Mouse (Mus musculus): ENCODE results near the gene Psg19. TPM values are rescaled to one million over a fixed set of nuclear protein-coding genes. Genes with fewer than 3 reads are reported as not detected.

Psg19 gene
- not detected for polyA plus RNA-seq (2014; fragmentation: Illumina TruSeq; extraction: RNeasy Lipid Tissue Mini Kit (QIAGEN cat#74804); ENCODE audit: low read depth, low replicate concordance)

DNA sequence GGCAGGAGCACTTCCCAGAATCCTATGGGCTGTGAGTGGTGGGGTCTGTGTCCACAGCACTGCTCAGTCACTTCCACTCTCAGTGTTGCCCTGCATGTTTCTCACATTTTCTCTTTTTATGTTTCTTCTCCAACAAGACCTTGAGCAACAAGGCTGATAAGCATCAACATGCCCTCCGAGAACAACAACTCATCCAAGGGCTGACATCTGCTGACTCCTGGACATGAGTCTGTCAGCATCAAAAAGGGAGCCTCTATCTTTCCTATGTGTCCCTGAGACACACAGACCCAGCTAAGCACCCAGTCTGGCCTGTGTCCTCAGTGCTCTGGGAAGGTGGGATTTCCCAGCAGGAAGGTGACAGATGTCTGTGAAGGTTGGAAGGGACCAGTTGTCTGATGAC is at the start of gene Psg19:
Psg19 (minus strand) TSS at position 101 of the 400 bp plus-strand sequence.

DNA sequence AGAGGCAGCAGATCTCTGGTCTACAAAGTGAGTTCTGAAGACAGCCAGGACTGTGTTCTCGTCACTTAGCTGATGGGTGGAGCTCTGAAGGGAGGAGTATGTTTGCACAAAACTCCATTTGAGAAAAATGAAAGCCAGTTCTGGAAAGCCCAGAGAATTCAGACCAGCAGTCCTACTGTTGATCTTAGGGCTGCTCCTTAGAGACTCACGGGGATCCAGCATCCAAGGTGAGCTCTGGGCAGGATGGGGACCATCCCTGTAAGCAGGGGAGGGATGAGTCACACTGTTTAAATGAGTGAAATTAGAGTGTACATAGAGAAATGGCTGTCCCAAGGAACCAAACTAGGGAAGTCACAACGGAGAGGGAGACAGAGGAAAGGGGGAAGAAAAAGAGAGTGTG is 41.5 kb upstream of the Psg19 start, which contains the start of gene Mill2:
Mill2 (plus strand) TSS at position 102 of the 400 bp plus-strand sequence.

DNA sequence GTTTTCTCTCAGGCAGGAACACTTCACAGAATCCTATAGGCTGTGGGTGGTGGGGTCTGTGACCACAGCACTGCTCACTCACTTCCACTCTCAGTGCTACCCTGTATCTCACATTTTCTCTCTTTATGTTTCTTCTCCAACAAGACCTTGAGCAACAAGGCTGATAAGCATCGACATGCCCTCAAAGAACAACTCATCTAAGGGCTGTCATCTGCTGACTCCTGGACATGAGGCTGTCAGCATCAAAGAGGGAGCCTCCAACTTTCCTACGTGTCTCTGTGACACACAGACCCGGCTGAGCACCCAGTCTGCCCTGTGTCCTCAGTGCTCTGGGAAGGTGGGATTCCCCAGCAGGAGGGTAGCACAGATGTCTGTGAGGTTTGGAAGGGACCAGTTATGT is 23.2 kb upstream of the Psg19 start, which contains the start of gene Psg17:
Psg17 (minus strand) TSS at position 101 of the 400 bp plus-strand sequence.

Other genes starting within 250 kb of the Psg19 start
- not detected for gene Psg27, start 231.2 kb downstream of the Psg19 start, polyA plus RNA-seq (2014; fragmentation: Illumina TruSeq; extraction: RNeasy Lipid Tissue Mini Kit (QIAGEN cat#74804); ENCODE audit: low read depth, low replicate concordance)
- not detected for gene Psg23, start 182.0 kb downstream of the Psg19 start, polyA plus RNA-seq (2014; fragmentation: Illumina TruSeq; extraction: RNeasy Lipid Tissue Mini Kit (QIAGEN cat#74804); ENCODE audit: low read depth, low replicate concordance)
- not detected for gene Psg21, start 141.8 kb downstream of the Psg19 start, polyA plus RNA-seq (2014; fragmentation: Illumina TruSeq; extraction: RNeasy Lipid Tissue Mini Kit (QIAGEN cat#74804); ENCODE audit: low read depth, low replicate concordance)
- gene Psg20, start 112.3 kb downstream of the Psg19 start, polyA plus RNA-seq (2014; fragmentation: Illumina TruSeq; extraction: RNeasy Lipid Tissue Mini Kit (QIAGEN cat#74804); ENCODE audit: low read depth, low replicate concordance): not detected
- not detected for gene Psg22, start 80.4 kb downstream of the Psg19 start, polyA plus RNA-seq (2014; fragmentation: Illumina TruSeq; extraction: RNeasy Lipid Tissue Mini Kit (QIAGEN cat#74804); ENCODE audit: low read depth, low replicate concordance)
- gene Psg17, start 23.1 kb upstream of the Psg19 start, polyA plus RNA-seq (2014; fragmentation: Illumina TruSeq; extraction: RNeasy Lipid Tissue Mini Kit (QIAGEN cat#74804); ENCODE audit: low read depth, low replicate concordance): not detected
- 11.0 TPM for gene Mill2, start 41.4 kb upstream of the Psg19 start, polyA plus RNA-seq (2014; fragmentation: Illumina TruSeq; extraction: RNeasy Lipid Tissue Mini Kit (QIAGEN cat#74804); ENCODE audit: low read depth, low replicate concordance)
- 3.0 TPM for gene Pglyrp1, start 72.8 kb upstream of the Psg19 start, polyA plus RNA-seq (2014; fragmentation: Illumina TruSeq; extraction: RNeasy Lipid Tissue Mini Kit (QIAGEN cat#74804); ENCODE audit: low read depth, low replicate concordance)
- gene Ccdc61, start 111.9 kb upstream of the Psg19 start, polyA plus RNA-seq (2014; fragmentation: Illumina TruSeq; extraction: RNeasy Lipid Tissue Mini Kit (QIAGEN cat#74804); ENCODE audit: low read depth, low replicate concordance): 12.3 TPM
- gene Nova2, start 127.4 kb upstream of the Psg19 start, polyA plus RNA-seq (2014; fragmentation: Illumina TruSeq; extraction: RNeasy Lipid Tissue Mini Kit (QIAGEN cat#74804); ENCODE audit: low read depth, low replicate concordance): 2.7 TPM
- gene Nanos2, start 188.9 kb upstream of the Psg19 start, polyA plus RNA-seq (2014; fragmentation: Illumina TruSeq; extraction: RNeasy Lipid Tissue Mini Kit (QIAGEN cat#74804); ENCODE audit: low read depth, low replicate concordance): not detected
- gene Mypop, start 192.7 kb upstream of the Psg19 start, polyA plus RNA-seq (2014; fragmentation: Illumina TruSeq; extraction: RNeasy Lipid Tissue Mini Kit (QIAGEN cat#74804); ENCODE audit: low read depth, low replicate concordance): 4.2 TPM
- gene Irf2bp1, start 205.5 kb upstream of the Psg19 start, polyA plus RNA-seq (2014; fragmentation: Illumina TruSeq; extraction: RNeasy Lipid Tissue Mini Kit (QIAGEN cat#74804); ENCODE audit: low read depth, low replicate concordance): 17.3 TPM
- gene Foxa3, start 225.0 kb upstream of the Psg19 start, polyA plus RNA-seq (2014; fragmentation: Illumina TruSeq; extraction: RNeasy Lipid Tissue Mini Kit (QIAGEN cat#74804); ENCODE audit: low read depth, low replicate concordance): not detected
- gene Sympk, start 225.9 kb upstream of the Psg19 start, polyA plus RNA-seq (2014; fragmentation: Illumina TruSeq; extraction: RNeasy Lipid Tissue Mini Kit (QIAGEN cat#74804); ENCODE audit: low read depth, low replicate concordance): 63.7 TPM

Measured in adipose tissue, adult 10 weeks (tissue).